Mouse (Mus musculus) subcutaneous adipose tissue, adult 2 months (tissue): ENCODE results near the gene Vmn1r180. TPM values are rescaled to one million over a fixed set of nuclear protein-coding genes. Genes with fewer than 3 reads are reported as not detected.

ENCODE experiments used
- polyA plus RNA-seq: library from polyadenylated mRNA; depleted of rRNA; stranded (reverse); fragments of >200 nt; gene quantifications from 2 replicates; pipeline ENCODE4 v1.2.3, GENCODE M21; 2012; ENCODE audit warnings: low replicate concordance; rRNA removed

Vmn1r180 gene
- not detected in 2 replicates for polyA plus RNA-seq

DNA sequence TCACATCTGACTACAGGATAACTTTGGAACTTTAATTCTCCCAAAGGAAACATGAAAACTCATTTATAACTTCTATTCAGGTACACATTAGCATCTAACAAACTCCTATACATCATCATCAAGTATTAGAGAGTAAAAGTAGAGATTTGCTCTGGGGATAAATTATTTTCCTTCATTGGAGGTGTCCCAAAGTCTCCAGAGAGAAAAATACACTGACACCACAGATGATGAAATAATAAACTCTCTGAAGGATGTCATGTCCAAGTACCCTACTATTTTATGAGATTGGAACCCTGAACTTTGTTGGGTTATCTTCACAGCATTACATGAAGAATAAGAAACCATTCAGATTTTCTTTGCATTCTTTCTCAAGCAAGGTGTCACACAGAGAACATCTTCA, at the start of gene Vmn1r180:
TSS of gene Vmn1r180 (plus strand) at position 301 of the 400 bp plus-strand sequence.

DNA sequence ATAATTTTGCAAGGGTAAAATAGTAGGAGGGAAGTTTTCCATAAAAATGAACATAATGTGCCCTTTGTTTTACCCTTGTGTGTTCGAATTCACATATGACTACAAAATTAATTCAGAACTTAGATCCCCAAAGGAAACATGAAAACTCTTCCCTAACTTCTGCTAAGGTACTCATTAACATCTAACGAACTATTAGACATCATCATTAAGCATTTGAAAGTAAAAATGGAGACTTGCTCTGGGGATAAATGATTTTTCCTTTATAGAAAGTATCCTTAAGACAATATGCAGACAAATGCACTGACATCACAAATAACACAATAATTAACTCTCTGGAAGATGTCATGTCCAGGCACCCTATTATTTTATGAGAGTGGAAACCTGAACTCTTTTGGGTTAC, 23.8 kb upstream of the Vmn1r180 start, which contains the start of gene Vmn1r179:
TSS of gene Vmn1r179 (plus strand) at position 301 of the 400 bp plus-strand sequence.

DNA sequence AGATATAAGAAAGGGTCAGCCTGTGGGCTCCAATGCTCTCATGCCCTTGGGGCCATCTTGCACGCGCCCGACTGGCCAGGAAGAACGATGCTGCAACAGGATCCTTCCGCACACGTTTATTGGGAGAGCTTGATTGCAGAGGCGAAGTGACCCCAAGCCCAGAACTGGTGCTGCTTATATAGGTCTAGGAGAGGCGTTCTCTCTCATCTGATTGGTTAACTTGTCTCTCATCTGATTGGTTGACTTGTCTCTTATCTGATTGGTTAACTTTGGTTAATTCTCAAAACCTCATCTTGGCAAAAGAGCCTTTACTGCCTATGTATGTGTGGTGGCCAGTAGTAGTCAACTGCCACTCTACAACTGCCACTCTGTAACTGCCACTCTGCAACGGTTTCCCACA, 23.9 kb downstream of the Vmn1r180 start, which contains the start of gene Vmn1r181:
TSS of gene Vmn1r181 (plus strand) at position 301 of the 400 bp plus-strand sequence.

DNA sequence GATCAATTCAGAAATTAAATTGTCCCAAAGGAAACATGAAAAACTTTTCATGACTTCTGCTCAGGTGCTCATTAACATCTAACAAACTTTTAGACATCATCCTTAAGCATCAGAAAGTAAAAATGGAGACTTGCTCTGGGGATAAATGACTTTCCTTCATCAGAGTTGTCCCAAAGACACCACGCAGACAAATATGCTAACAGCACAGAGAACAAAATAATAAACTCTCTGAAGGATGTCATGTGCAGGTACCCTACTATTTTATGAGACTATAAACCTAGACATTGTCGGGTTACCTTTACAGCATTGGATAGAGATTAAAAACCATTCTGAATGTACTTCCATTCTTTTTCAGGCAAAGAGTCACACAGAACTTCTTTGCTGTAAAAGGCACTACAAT, 51.0 kb downstream of the Vmn1r180 start, which contains the start of gene V1rd19:
TSS of gene V1rd19 (plus strand) at position 301 of the 400 bp plus-strand sequence.

Other genes with a start within 250 kb of the Vmn1r180 start
- not detected in 2 replicates for gene Vmn1r173, start 249.9 kb upstream of the Vmn1r180 start, polyA plus RNA-seq
- not detected in 2 replicates for gene Vmn1r174, start 198.4 kb upstream of the Vmn1r180 start, polyA plus RNA-seq
- not detected in 2 replicates for gene Vmn1r175, start 140.0 kb upstream of the Vmn1r180 start, polyA plus RNA-seq
- gene Vmn1r176, start 113.3 kb upstream of the Vmn1r180 start, polyA plus RNA-seq, result not detected in 2 replicates
- gene Vmn1r177, start 84.2 kb upstream of the Vmn1r180 start, polyA plus RNA-seq, result not detected in 2 replicates
- gene Vmn1r178, start 58.6 kb upstream of the Vmn1r180 start, polyA plus RNA-seq, result not detected in 2 replicates
- not detected in 2 replicates for gene Vmn1r179, start 23.7 kb upstream of the Vmn1r180 start, polyA plus RNA-seq
- not detected in 2 replicates for gene Vmn1r181, start 24.0 kb downstream of the Vmn1r180 start, polyA plus RNA-seq
- not detected in 2 replicates for gene V1rd19, start 51.1 kb downstream of the Vmn1r180 start, polyA plus RNA-seq
- gene Vmn1r183, start 102.6 kb downstream of the Vmn1r180 start, polyA plus RNA-seq, result not detected in 2 replicates
- gene Zfp180, start 131.3 kb downstream of the Vmn1r180 start, polyA plus RNA-seq, result 11.2 and 17.5 TPM in 2 replicates
- gene Zfp112, start 161.7 kb downstream of the Vmn1r180 start, polyA plus RNA-seq, result 2.0 and 4.3 TPM in 2 replicates
- gene Zfp235, start 183.5 kb downstream of the Vmn1r180 start, polyA plus RNA-seq, result 7.5 and 11.7 TPM in 2 replicates
- gene Zfp114, start 224.4 kb downstream of the Vmn1r180 start, polyA plus RNA-seq, result 0.26 and 2.0 TPM in 2 replicates